Mouse (Mus musculus): Measurements from ENCODE around the gene Olfr462. TPM values are rescaled to one million over a fixed set of nuclear protein-coding genes. Genes with fewer than 3 reads are reported as not detected.
"Not testable (repeated sequence)": the region's sequence is repeated elsewhere in the genome, so short reads cannot be mapped to it uniquely, and the experiment has no call there.

Gene Olfr462
- polyA plus RNA-seq, 1 experiment from 2014 or later: not detected

DNA sequence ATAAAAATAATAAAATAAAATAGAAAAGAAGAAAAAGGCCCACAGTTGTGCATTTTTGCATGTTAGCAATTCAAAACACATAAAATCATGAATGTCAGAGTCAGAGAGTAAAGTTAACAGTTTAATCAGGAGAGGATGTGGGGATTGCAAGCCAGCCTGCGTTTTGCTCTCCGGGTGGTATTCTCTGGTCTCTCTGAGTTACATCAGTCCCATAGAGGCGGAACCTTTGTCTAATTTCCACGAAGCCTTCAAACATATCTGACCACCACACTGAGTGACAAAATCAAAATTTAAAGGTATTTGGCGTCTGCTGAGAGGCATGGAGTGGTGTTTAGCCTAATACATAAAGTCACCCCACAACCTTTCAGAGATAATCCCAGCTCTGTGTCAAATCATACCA, 7.2 kb downstream of the Olfr462 start:
- no peaks in the 10 kb centered on the region for H3K36me3 ChIP-seq (ENCODE audit: control insufficient read depth, insufficient read depth, low read length)
- 65% methylated on average over 5 of the region's 5 CpGs for WGBS (ENCODE audit: insufficient replicate concordance)
- ATAC-seq (replicated peaks; ENCODE audit: insufficient number of reproducible peaks, low FRiP score, low TSS enrichment): no peak
- no peak overlapping the region for H3K9ac ChIP-seq (ENCODE audit: low read depth, low read length)
- H3K4me2 ChIP-seq: no peak overlapping the region
- H3K9me3 ChIP-seq (replicated peaks; ENCODE audit: control insufficient read depth, low read length): no peaks in the 10 kb centered on the region
- no peaks in the 10 kb centered on the region for H3K4me1 ChIP-seq (ENCODE audit: control insufficient read depth, insufficient read depth, low read length)
- no peak overlapping the region for H3K27ac ChIP-seq (ENCODE audit: low read depth, low read length)
- no peak overlapping the region for H3K4me3 ChIP-seq (ENCODE audit: low read depth, low read length)
- peaks cover 8% of the 10 kb centered on the region for H3K27me3 ChIP-seq (ENCODE audit: control insufficient read depth, insufficient read depth, low read length)

DNA sequence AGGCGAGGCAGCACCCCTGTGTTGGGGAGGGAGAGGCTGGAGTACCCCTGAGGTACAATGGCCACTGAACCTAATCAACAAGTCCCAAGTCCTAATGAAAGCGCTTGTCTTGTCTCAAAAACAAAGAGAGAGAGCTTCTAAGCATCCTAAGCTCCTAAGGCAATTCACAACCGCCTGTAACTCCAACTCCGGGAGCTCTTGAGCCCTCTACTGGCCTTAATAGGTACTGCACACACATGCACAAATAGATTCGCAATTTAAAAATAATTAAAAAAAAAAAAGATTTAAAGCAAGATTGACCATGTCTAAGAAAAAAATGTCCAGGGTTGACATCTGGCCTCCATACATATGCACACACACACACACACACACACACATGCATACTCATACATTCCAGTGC, 8.6 kb downstream of the Olfr462 start:
- Histone ChIP-seq H3K4me3 (ENCODE audit: low read depth, low read length) (no peak overlapping the region), H3K4me2 (no peak overlapping the region), H3K9ac (ENCODE audit: low read depth, low read length) (no peak overlapping the region), H3K36me3 (ENCODE audit: control insufficient read depth, insufficient read depth, low read length) (no peaks in the 10 kb centered on the region), H3K9me3 (replicated peaks; ENCODE audit: control insufficient read depth, low read length) (no peaks in the 10 kb centered on the region), H3K4me1 (ENCODE audit: control insufficient read depth, insufficient read depth, low read length) (no peaks in the 10 kb centered on the region), H3K27ac (ENCODE audit: low read depth, low read length) (no peak overlapping the region), H3K27me3 (ENCODE audit: control insufficient read depth, insufficient read depth, low read length) (peaks cover 8% of the 10 kb centered on the region)
- no peak for ATAC-seq (replicated peaks; ENCODE audit: insufficient number of reproducible peaks, low FRiP score, low TSS enrichment)
- 29% methylated on average over 5 of the region's 5 CpGs for WGBS (ENCODE audit: insufficient replicate concordance)

DNA sequence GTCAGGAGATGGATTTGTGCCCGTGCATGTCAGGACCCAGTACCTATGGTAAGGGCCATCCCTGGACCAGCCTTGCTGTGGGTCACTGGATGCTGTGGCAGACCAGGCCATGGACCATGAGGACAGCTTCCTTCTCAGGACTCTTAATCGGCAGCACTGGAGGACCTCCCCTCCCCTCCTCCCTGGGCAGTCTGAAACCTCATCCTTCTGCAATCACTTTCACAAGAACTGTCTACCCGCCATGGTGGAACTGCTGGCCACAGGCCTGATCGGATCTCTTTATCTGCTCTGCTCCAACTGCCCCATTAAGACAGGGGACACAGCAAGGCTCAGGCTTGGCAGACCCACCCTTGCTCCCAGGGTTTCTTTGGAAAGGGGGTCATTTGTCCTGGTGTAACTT, 10.4 kb downstream of the Olfr462 start:
- Histone ChIP-seq H3K27ac (ENCODE audit: low read depth, low read length) (no peak overlapping the region), H3K27me3 (ENCODE audit: control insufficient read depth, insufficient read depth, low read length) (peaks cover 8% of the 10 kb centered on the region), H3K9me3 (replicated peaks; ENCODE audit: control insufficient read depth, low read length) (no peaks in the 10 kb centered on the region), H3K4me3 (ENCODE audit: low read depth, low read length) (no peak overlapping the region), H3K4me2 (no peak overlapping the region), H3K36me3 (ENCODE audit: control insufficient read depth, insufficient read depth, low read length) (no peaks in the 10 kb centered on the region), H3K9ac (ENCODE audit: low read depth, low read length) (no peak overlapping the region), H3K4me1 (ENCODE audit: control insufficient read depth, insufficient read depth, low read length) (no peaks in the 10 kb centered on the region)
- WGBS (ENCODE audit: insufficient replicate concordance): 58% methylated on average over 4 of the region's 4 CpGs
- ATAC-seq (replicated peaks; ENCODE audit: insufficient number of reproducible peaks, low FRiP score, low TSS enrichment): no peak

DNA sequence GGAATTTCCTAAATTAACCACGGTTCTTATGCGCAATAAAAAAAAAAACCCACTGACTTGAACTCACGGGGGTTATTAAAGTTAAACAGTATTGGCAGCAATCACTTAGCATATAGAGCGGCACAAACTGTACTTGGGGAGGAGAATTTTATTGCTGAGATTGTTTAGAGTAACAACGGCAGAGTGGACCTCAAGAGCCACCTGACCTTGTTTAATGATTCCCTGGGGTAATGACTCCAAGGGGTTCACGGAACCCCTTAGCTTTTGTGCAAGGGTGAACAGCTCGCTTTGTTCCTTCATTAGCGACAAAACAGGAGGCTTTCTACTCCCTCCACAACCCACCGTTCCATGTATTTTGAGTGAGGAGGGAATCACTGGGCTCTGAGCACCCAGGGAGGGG, 12.2 kb downstream of the Olfr462 start:
- no peak for ATAC-seq (replicated peaks; ENCODE audit: insufficient number of reproducible peaks, low FRiP score, low TSS enrichment)

DNA sequence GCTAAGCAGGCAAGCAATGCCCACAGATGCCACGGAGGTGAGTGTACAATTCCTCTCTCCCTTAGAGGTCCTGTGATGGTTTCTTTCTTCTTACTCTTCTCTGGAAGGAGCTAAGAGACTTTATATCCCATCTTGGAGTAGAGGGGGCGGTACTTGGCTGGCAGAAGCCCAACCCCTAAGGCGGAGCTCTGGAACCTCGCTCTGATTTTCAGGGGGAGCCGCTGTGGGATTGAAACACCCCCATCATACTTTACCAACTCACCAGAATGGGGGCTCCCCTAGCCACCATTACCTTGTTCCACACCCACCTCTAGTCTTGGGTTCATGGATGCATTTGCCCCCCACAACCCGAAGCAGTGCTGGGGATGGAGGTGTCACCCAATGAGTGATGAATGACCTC, 16.6 kb downstream of the Olfr462 start, which contains the start of gene Epx:
TSS of gene Epx (minus strand) at position 101 of the 400 bp plus-strand sequence.
- 74% methylated on average over 6 of the region's 6 CpGs for WGBS (ENCODE audit: insufficient replicate concordance)
- no peak within 1 kb of the TSS for H3K27ac ChIP-seq (ENCODE audit: low read depth, low read length)
- no peaks in the 10 kb centered on the region for H3K36me3 ChIP-seq (ENCODE audit: control insufficient read depth, insufficient read depth, low read length)
- no peaks in the 10 kb centered on the region for H3K4me1 ChIP-seq (ENCODE audit: control insufficient read depth, insufficient read depth, low read length)
- no peaks in the 10 kb centered on the region for H3K9me3 ChIP-seq (replicated peaks; ENCODE audit: control insufficient read depth, low read length)
- no peak within 1 kb of the TSS for H3K4me3 ChIP-seq (ENCODE audit: low read depth, low read length)
- ATAC-seq (replicated peaks; ENCODE audit: insufficient number of reproducible peaks, low FRiP score, low TSS enrichment): no peak
- H3K27me3 ChIP-seq (ENCODE audit: control insufficient read depth, insufficient read depth, low read length): peaks cover 11% of the 10 kb centered on the region; the same call in 1 of the 2 replicates
- no peak within 1 kb of the TSS for H3K4me2 ChIP-seq
- H3K9ac ChIP-seq (ENCODE audit: low read depth, low read length): no peak within 1 kb of the TSS

More for the DNA sequence above, 12.2 kb downstream of the Olfr462 start:
- Histone ChIP-seq H3K4me2 (no peak overlapping the region), H3K9me3 (replicated peaks; ENCODE audit: control insufficient read depth, low read length) (no peaks in the 10 kb centered on the region), H3K36me3 (ENCODE audit: control insufficient read depth, insufficient read depth, low read length) (no peaks in the 10 kb centered on the region), H3K4me3 (ENCODE audit: low read depth, low read length) (no peak overlapping the region), H3K27ac (ENCODE audit: low read depth, low read length) (no peak overlapping the region), H3K27me3 (ENCODE audit: control insufficient read depth, insufficient read depth, low read length) (peaks cover 8% of the 10 kb centered on the region), H3K4me1 (ENCODE audit: control insufficient read depth, insufficient read depth, low read length) (no peaks in the 10 kb centered on the region), H3K9ac (ENCODE audit: low read depth, low read length) (no peak overlapping the region)
- 83% methylated on average over 9 of the region's 9 CpGs for WGBS (ENCODE audit: insufficient replicate concordance)

DNA sequence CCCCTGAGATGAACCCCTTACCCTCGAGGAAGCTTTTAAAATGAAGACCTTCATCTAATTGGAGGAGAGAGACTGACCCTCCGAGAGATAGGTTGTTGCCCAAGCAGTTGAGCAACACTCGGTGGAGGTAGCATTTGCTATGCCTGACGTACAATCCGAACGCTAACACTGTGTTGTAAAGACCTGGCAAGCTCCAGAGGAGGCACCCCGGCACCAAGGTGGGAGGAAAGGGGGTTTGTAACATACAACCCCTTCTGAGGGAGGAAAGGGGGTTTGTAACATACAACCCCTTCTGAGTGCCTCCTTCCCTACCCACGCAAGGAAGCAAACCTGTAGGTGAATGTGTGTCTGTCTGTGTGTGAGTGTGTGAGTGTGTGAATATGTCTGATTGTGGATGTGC, 20.3 kb downstream of the Olfr462 start:
- Histone ChIP-seq H3K4me3 (ENCODE audit: low read depth, low read length) (no peak overlapping the region), H3K27me3 (ENCODE audit: control insufficient read depth, insufficient read depth, low read length) (peaks cover 7% of the 10 kb centered on the region; the same call in 1 of the 2 replicates), H3K9me3 (replicated peaks; ENCODE audit: control insufficient read depth, low read length) (no peaks in the 10 kb centered on the region), H3K4me1 (ENCODE audit: control insufficient read depth, insufficient read depth, low read length) (no peaks in the 10 kb centered on the region), H3K36me3 (ENCODE audit: control insufficient read depth, insufficient read depth, low read length) (no peaks in the 10 kb centered on the region), H3K27ac (ENCODE audit: low read depth, low read length) (no peak overlapping the region), H3K4me2 (no peak overlapping the region), H3K9ac (ENCODE audit: low read depth, low read length) (no peak overlapping the region)
- 52% methylated on average over 8 of the region's 8 CpGs for WGBS (ENCODE audit: insufficient replicate concordance)
- ATAC-seq (replicated peaks; ENCODE audit: insufficient number of reproducible peaks, low FRiP score, low TSS enrichment): no peak

DNA sequence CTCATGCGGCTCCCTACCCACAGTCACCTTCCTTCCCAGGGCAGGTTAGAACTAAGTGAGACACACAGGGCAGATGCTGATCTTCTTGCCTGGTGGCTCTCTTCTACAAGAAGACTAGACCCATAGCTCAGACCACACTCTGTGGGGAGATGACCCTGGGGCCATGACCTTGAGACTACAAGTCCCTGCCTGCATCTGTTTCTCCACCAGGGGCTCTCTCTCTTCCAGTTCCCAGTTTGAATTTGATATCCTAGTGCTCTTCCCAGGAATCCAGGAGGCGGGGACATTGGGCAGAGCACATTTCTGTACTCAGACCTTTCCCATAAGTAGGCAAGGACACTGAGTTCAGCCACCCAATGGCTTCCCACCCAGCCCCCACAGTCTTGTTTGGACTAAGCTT, 22.0 kb downstream of the Olfr462 start:
- ATAC-seq (replicated peaks; ENCODE audit: insufficient number of reproducible peaks, low FRiP score, low TSS enrichment): no peak
- WGBS (ENCODE audit: insufficient replicate concordance): 75% methylated on average over 2 of the region's 2 CpGs
- no peak overlapping the region for H3K27ac ChIP-seq (ENCODE audit: low read depth, low read length)
- no peak overlapping the region for H3K9ac ChIP-seq (ENCODE audit: low read depth, low read length)
- peaks cover 7% of the 10 kb centered on the region; the same call in 1 of the 2 replicates for H3K27me3 ChIP-seq (ENCODE audit: control insufficient read depth, insufficient read depth, low read length)
- H3K4me3 ChIP-seq (ENCODE audit: low read depth, low read length): no peak overlapping the region
- no peak overlapping the region for H3K4me2 ChIP-seq
- no peaks in the 10 kb centered on the region for H3K9me3 ChIP-seq (replicated peaks; ENCODE audit: control insufficient read depth, low read length)
- no peaks in the 10 kb centered on the region; the same call in 1 of the 2 replicates for H3K36me3 ChIP-seq (ENCODE audit: control insufficient read depth, insufficient read depth, low read length)
- no peaks in the 10 kb centered on the region for H3K4me1 ChIP-seq (ENCODE audit: control insufficient read depth, insufficient read depth, low read length)

DNA sequence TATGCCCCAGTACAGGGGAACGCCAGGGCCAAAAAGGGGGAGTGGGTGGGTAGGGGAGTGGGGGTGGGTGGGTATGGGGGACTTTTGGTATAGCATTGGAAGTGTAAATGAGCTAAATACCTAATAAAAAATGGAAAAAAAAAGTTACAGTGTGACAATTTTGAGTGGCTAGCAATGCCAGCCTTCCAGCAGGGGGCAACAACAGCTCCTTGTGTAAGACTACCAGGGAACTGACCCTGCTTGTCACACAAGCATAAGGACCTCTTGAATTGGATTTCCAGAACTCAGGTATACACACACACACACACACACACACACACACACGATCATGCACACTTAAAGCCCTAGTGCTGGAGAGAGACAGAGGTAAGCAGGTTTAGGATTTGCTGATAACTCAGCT, 25.2 kb downstream of the Olfr462 start:
- not testable (repeated sequence) for H3K27me3 ChIP-seq (ENCODE audit: control insufficient read depth, insufficient read depth, low read length); H3K36me3 ChIP-seq (ENCODE audit: control insufficient read depth, insufficient read depth, low read length); H3K4me1 ChIP-seq (ENCODE audit: control insufficient read depth, insufficient read depth, low read length); H3K9ac ChIP-seq (ENCODE audit: low read depth, low read length); H3K27ac ChIP-seq (ENCODE audit: low read depth, low read length); H3K4me2 ChIP-seq; ATAC-seq (replicated peaks; ENCODE audit: insufficient number of reproducible peaks, low FRiP score, low TSS enrichment); H3K4me3 ChIP-seq (ENCODE audit: low read depth, low read length); H3K9me3 ChIP-seq (replicated peaks; ENCODE audit: control insufficient read depth, low read length)
- 65% methylated on average over 1 of the region's 2 CpGs for WGBS (ENCODE audit: insufficient replicate concordance)

DNA sequence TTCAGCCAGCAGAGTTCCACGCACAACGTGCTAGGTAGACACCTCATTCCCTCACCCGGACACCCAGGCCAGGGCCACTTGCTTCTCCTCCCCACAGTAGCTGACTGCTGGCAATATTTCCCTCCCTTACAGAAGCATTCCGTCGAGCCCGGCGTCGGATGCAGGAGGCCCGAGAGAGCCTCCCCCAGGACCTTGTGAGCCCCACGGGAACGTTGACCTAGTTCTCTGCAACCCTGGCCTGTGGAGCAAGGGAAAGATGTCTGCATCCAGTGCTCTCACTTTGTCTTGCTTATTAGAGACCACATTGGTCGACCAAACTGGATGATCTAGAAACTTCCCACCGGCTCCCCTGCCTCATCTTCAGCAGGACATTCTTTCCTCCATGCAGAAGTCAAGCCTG, 29.3 kb downstream of the Olfr462 start:
- WGBS (ENCODE audit: insufficient replicate concordance): 89% methylated on average over 13 of the region's 13 CpGs
- ATAC-seq (replicated peaks; ENCODE audit: insufficient number of reproducible peaks, low FRiP score, low TSS enrichment): no peak

More for the DNA sequence above, 29.3 kb downstream of the Olfr462 start:
- Histone ChIP-seq H3K4me3 (ENCODE audit: low read depth, low read length) (no peak overlapping the region), H3K27me3 (ENCODE audit: control insufficient read depth, insufficient read depth, low read length) (no peaks in the 10 kb centered on the region), H3K4me2 (no peak overlapping the region), H3K36me3 (ENCODE audit: control insufficient read depth, insufficient read depth, low read length) (no peaks in the 10 kb centered on the region; the same call in 1 of the 2 replicates), H3K9ac (ENCODE audit: low read depth, low read length) (no peak overlapping the region), H3K9me3 (replicated peaks; ENCODE audit: control insufficient read depth, low read length) (no peaks in the 10 kb centered on the region), H3K27ac (ENCODE audit: low read depth, low read length) (no peak overlapping the region), H3K4me1 (ENCODE audit: control insufficient read depth, insufficient read depth, low read length) (no peaks in the 10 kb centered on the region)
